Mouse (Mus musculus) frontal cortex, postnatal 14 days (tissue): ENCODE measurements around the gene Rufy1.
"Not testable (repeated sequence)": the region's sequence is repeated elsewhere in the genome, so short reads cannot be mapped to it uniquely, and the experiment has no call there.

Experiments
- DNase-seq, 2 experiments: peaks; one replicate each; pipeline ENCODE4 v3.0.0; 2022; ENCODE audit warnings: low spot score in 2 of 2

Gene Rufy1

GRCm38 (mm10) chr11:50379023-50379752, 51.7 kb downstream of the Rufy1 start:
- DNase-seq, result no peak

GRCm38 (mm10) chr11:50377892-50378684, 52.8 kb downstream of the Rufy1 start:
- DNase-seq, result peak; percentile 43 to 67

- peak; percentile 98 to 99 for DNase-seq
Measured at GRCm38 (mm10) chr11:50376911-50377891, 53.7 kb downstream of the Rufy1 start, which contains the start of gene Hnrnph1. TSS of gene Hnrnph1 (plus strand) at chr11:50376990.

GRCm38 (mm10) chr11:50376156-50376790, 54.7 kb downstream of the Rufy1 start:
- no peak for DNase-seq

- DNase-seq, result no peak
Measured at GRCm38 (mm10) chr11:50375421-50375820, 55.5 kb downstream of the Rufy1 start.

- no peak for DNase-seq
Measured at GRCm38 (mm10) chr11:50374286-50375015, 56.5 kb downstream of the Rufy1 start.

- DNase-seq, result no peak
Measured at GRCm38 (mm10) chr11:50373621-50374020, 57.3 kb downstream of the Rufy1 start.

- no peak for DNase-seq
Measured at GRCm38 (mm10) chr11:50373086-50373485, 57.8 kb downstream of the Rufy1 start.

- DNase-seq, result no peak
Measured at GRCm38 (mm10) chr11:50371911-50372310, 59.0 kb downstream of the Rufy1 start.

GRCm38 (mm10) chr11:50371399-50371841, 59.5 kb downstream of the Rufy1 start:
- peak in 1 of 2 experiments; percentile 41 for DNase-seq

- DNase-seq, result no peak
Measured at GRCm38 (mm10) chr11:50370969-50371368, 60.0 kb downstream of the Rufy1 start.

GRCm38 (mm10) chr11:50369360-50369911, 61.5 kb downstream of the Rufy1 start:
- DNase-seq, result no peak

- no peak for DNase-seq
Measured at GRCm38 (mm10) chr11:50367531-50367930, 63.4 kb downstream of the Rufy1 start.

- DNase-seq, result no peak
Measured at GRCm38 (mm10) chr11:50365322-50365721, 65.6 kb downstream of the Rufy1 start.

- DNase-seq, result peak in 1 of 2 experiments; percentile 72
Measured at GRCm38 (mm10) chr11:50364548-50364947, 66.4 kb downstream of the Rufy1 start.

- not testable (repeated sequence) for DNase-seq
Measured at GRCm38 (mm10) chr11:50361282-50361681, 69.6 kb downstream of the Rufy1 start.

GRCm38 (mm10) chr11:50358950-50359861, 71.7 kb downstream of the Rufy1 start:
- DNase-seq, result peak; percentile 53 to 55

GRCm38 (mm10) chr11:50355395-50355794, 75.5 kb downstream of the Rufy1 start:
- DNase-seq, result no peak

- no peak for DNase-seq
Measured at GRCm38 (mm10) chr11:50354851-50355250, 76.1 kb downstream of the Rufy1 start.
